Mouse (Mus musculus) fibroblast of lung, adult 2 months (primary cell): ENCODE results near the gene Prl2c3.
"Not testable (repeated sequence)": the region's sequence is repeated elsewhere in the genome, so short reads cannot be mapped to it uniquely, and the experiment has no call there.

Experiments used
- DNase-seq: peaks from one replicate; pipeline ENCODE4 v3.0.0-alpha.2; 2011; ENCODE audit warnings: low read depth

Prl2c3 gene

GRCm38 (mm10) chr13:12799979-12800378 lies at the start of gene Prl2c3:
Prl2c3 (minus strand) TSS chr13:12800079.
- DNase-seq, result not testable (repeated sequence)

- not testable (repeated sequence) for DNase-seq
These were observed 48.4 kb upstream of the Prl2c3 start for GRCm38 (mm10) chr13:12848254-12848653.

GRCm38 (mm10) chr13:12844701-12845100 lies 44.8 kb upstream of the Prl2c3 start:
- DNase-seq, result not testable (repeated sequence)

GRCm38 (mm10) chr13:12837546-12837945 lies 37.7 kb upstream of the Prl2c3 start:
- DNase-seq, result not testable (repeated sequence)

- DNase-seq, result no peak
These were observed 31.9 kb upstream of the Prl2c3 start for GRCm38 (mm10) chr13:12831769-12832168.

GRCm38 (mm10) chr13:12829031-12829430 lies 29.2 kb upstream of the Prl2c3 start:
- DNase-seq, result no peak

- DNase-seq, result not testable (repeated sequence)
These were observed 24.8 kb upstream of the Prl2c3 start for GRCm38 (mm10) chr13:12824500-12825176.

- peak; percentile 35 for DNase-seq
These were observed 14.0 kb upstream of the Prl2c3 start for GRCm38 (mm10) chr13:12813734-12814424.

- DNase-seq, result no peak
These were observed 9.7 kb upstream of the Prl2c3 start for GRCm38 (mm10) chr13:12809591-12809990.

GRCm38 (mm10) chr13:12808793-12809512 lies 9.1 kb upstream of the Prl2c3 start:
- DNase-seq, result peak; percentile 29

- not testable (repeated sequence) for DNase-seq
These were observed 6.6 kb upstream of the Prl2c3 start for GRCm38 (mm10) chr13:12806496-12806895.

- DNase-seq, result not testable (repeated sequence)
These were observed 30.3 kb downstream of the Prl2c3 start for GRCm38 (mm10) chr13:12769442-12770091.
